Mouse (Mus musculus) frontal cortex, postnatal 10 days (tissue): ENCODE measurements around the gene Lrfn4.
A peak's percentile ranks its signal among the peaks of the same experiment; 100 is the strongest.

Experiments used
- DNase-seq, 2 experiments: peaks; one replicate each; pipeline ENCODE4 v3.0.0; 2022; ENCODE audit warnings: low spot score in 2 of 2, mixed read lengths in 1 of 2

The Lrfn4 gene

DNA sequence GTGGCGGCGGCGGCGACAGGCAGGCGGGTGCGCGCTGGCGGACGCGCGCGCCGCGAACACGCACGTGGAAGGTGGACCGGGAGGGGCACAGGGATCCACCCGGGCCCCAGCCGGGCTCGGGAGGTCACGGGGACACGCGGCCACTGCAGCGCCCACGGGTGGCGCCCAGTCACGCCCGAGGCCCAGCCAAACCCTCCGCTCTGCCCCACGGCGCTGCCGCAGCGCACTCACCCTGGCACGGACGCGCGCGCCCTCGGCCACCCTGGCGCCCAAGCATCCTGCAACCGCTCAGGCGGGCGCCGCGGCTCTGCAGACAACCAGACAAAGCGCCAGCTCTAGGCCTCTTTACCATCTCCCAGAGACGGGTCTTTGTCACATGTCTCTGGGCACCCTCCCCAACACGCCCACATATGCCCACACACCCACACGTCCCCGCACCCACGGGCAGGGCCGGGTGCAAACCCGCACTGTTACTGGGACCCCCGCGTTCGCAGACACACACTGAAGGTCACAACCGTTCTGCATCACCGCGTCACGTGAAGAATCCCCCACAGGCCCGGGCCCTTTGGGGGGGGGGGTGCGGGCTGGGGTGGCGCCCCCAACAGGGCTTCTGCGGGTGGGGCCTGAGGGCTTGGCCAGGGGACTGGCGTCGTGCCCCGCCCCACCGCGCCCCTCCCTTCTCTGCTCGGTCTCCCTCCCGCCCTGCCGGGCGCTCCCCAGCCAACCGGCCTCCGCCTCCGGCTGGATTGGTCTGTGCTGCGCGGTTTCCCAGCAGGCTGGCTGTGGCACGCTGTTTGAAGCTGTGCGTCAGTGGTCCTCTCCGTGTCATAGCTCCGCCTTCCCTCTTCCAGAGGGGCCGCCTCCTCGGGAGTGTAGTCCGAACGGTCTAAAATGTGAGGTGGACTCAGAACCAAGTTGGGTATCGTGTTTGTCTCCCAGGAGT, at the start of gene Lrfn4:
Gene Lrfn4 (minus strand): TSS at position 517 of the 943 bp plus-strand sequence.
- DNase-seq, result peak; percentile 89

DNA sequence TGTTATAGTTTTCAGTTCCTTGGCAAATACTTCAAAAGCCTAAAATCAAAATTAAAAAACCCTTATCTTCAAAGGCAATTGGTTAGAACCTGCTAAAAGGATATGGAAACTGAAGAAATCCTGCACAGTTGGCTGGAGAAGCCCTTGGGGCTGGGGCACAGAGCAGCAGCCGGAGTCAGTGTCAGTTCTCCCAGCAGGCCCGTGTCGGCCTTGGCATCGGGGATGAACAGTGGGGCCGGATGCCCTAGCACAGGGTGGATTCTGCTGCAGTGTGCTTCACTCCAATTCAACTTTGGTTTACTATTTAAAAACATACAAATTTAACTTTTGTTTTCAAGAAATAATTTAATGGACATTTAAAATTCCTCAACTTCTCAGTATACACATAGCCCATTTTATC, 42.7 kb upstream of the Lrfn4 start:
- no peak for DNase-seq

DNA sequence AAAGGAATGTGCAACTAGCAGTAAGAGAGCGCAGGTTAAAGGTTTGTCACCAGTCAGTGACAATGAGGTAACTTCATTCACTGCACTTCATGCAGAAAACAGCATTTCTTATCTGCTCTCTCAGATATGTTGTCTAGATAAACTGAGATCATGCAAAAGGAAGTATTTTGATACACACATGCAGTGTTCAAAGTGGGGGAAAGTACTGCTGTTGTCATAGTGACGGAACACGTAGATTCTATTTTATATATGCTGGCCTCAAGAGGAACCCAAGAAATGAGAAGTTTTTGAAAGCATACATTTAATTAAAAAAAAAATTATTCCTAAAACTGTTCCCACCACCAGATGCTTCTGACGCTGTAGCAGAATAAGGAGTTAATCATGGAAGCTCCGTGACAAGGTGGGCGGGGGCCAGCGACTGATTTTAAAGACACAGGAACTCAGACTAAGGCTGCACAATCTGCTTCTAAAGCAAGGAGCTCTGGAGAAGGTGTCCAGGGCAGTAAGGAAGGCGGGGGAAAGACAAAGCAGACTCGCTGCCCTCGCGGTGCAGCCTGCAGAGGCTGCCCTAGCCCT, 31.5 kb upstream of the Lrfn4 start:
- peak; percentile 65 to 80 for DNase-seq

DNA sequence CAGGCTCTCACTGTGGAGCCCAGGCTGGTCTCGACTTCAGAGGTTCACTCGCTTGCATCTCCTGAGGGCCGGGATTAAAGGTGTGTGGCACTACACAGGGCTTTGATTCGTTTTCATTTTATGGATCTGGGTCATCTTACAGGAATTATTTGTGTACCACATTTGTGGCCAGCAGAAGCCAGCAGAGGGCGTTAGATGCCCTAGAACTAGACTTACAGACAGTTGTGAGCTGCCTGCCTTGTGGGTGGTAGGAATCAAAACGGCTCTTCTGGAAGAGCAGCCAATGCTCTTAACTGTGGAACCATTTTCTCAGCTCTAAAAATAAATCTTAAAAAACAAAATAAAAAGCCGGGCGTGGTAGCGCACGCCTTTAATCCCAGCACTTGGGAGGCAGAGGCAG, 28.8 kb upstream of the Lrfn4 start:
- peak in 1 of 2 experiments; percentile 58 for DNase-seq

DNA sequence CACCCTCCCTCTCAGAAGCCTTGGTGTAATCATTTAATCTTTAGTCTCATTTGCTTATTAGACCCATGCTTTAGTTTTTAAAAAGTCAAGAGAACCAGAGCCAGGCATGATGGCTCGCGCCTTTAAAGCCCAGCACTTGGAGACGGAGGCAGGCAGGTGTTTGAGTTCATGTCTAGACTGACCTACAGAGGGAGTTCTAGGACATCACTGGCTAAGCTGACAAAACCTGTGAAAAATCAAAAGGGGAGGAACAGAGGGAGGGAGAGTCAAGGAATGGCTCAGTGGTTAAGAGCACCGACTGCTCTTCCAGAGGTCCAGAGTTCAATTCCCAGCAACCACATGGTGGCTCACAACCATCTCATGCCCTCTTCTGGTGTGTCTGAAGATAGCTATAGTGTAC, 20.5 kb upstream of the Lrfn4 start:
- DNase-seq, result no peak

DNA sequence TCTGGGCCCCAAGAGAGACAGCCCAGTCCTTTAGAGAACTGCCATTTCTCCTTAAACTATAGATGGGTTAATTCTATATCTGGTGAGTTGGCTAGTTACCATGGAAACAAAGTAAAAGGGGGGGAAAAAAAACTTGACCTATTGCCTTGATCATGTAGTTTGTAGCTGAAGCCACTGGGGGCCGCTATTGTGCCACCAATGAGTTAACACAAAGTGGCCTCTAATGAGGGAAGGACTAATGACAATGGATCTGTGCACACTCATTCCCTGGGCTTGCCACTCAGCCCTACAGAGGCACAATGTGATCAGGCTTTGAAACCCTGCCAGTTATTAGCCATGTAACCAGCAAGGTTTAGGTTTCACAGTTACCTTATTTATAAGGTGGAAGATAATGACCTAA, 13.4 kb upstream of the Lrfn4 start:
- peak; percentile 43 to 66 for DNase-seq

DNA sequence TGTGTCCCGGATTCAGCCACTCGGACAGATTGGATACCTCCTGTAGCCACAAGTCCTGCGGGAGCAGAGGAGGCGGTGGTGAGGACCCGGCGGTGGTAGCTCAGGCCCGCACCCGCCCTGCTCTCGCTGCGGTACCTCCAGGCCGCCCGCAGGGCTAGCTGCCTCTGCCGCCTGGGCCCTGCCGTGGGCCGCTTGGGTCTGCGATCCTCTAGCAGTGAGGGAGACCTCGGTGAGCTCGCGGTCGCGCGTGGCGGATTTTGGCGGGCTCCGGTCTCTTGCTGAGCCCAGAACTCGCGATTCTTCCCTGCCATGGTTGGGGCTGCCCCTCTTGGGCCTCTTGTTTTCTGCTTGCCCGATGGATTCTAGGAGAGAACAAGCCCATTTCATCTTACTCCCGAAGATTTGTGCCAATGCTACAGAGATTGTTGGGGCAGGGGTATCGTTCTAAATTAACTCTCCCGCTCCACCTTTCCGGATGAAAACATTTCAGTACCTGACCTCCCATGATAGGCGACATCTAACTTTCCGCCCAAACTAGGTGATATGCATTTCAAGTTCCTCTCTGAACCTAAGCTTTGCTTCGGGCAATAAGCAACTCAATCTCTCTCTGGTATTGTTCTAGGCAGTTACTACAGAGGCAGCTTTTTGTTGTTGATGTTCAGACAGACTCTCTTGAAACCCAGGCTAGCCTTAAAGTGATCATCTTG, 10.5 kb upstream of the Lrfn4 start:
- no peak for DNase-seq

DNA sequence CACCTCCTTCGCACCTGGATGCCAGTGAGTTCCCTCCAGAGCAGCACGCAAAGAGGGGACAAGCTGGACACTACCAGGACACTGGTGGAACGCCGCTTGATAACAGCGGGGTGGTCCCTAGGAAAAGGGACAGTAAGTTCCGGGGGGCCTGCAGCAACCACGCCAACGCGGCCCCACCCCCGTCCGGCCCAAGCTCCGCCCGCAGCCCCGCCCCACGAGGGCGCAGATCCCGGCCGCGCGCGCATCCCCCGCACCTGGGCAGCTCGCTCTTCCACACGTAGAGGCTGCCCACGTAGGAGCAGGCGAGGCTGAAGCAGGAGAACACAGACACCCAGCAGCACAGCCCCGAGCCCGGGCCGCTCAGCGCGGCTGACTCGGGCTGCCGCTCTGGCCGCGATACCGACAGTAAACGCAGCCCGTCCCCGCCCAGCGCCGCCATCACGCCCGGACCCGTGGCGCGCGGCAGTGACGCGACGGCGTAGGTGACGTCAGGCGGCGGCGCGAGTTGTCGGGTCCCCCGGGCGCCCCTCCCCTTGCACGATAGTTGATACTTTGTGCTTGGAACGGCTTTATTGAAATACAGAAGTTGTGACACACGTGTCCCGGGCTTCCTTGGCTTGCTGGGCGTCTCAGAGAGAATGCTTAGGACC, 9.8 kb upstream of the Lrfn4 start, which contains the start of gene Rce1:
Gene Rce1 (minus strand): TSS at position 463 of the 650 bp plus-strand sequence.
- peak; percentile 79 to 89 for DNase-seq

DNA sequence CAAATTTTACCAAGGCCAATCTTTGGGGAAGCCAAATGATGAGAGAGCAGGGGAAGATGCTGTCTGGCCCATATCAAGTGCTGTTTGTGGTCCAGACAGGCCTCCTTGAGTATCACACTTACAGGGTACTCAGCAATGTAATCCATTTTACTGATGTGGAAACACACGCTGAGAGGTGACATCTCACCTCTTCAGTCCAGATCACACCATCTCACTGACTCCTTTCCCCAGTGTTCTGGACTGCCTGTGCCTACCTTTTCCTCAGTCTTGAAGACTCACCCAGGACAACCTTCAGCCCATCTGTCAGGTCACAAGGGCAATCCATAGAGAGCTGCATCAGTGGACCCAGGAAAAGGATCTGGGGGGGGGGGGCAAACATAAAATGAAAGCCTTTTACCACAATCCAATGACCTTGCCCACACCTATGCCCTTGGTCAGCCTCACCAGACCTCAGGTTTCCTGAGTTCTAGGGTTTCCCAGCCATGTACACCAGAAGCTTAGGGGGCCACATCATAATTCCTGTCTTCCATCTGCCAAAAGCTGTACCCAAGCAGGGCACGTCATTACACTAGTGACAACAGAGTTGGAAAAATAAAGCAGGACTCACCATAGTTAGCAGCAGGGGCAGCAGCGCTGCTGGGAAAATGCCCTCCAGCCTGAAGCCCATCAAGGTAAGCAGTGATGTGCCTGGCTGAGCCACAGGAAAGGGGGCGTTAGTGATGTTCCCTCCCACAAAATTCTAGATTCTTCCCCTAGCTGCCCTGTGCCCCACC, 9.1 kb upstream of the Lrfn4 start:
- DNase-seq, result no peak

DNA sequence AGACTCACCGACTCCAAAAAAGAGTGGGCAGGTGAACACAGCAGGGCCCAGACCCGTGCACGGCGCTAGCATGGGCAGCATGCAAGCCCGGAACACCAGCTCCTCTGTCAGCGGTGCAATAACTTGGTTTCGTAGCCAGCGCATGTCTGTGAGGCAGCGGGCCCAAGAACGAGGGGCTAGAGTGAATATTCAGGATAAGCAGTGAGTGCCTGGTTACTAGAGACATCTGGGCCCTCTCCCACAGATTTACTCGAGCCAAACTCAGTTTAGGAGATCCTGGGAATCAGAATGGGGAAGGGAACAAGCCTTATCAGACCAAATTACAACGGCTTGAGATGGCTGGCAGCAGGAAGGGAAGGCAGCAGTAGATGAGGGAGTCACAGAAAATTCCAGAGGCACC, 8.5 kb upstream of the Lrfn4 start:
- peak in 1 of 2 experiments; percentile 12 for DNase-seq

DNA sequence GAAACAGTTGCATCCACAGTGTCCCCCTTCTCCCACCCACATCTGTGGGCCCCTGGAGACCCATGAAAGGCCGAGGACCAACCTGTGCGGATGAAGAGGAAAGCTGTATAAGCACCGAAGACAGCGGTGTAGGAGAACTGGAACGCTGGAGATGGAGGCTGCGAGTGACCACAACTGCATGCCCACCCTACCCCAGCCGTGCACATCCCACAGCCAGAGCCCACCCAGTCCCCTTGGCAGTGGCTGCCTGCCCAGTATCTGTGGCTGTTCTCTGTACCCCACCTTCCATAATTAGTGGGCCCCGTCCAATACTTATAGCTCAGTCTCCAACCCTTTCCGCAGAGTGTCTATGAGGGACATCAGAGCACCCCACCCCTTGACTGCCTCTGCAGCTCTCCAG, 8.0 kb upstream of the Lrfn4 start:
- DNase-seq, result no peak

DNA sequence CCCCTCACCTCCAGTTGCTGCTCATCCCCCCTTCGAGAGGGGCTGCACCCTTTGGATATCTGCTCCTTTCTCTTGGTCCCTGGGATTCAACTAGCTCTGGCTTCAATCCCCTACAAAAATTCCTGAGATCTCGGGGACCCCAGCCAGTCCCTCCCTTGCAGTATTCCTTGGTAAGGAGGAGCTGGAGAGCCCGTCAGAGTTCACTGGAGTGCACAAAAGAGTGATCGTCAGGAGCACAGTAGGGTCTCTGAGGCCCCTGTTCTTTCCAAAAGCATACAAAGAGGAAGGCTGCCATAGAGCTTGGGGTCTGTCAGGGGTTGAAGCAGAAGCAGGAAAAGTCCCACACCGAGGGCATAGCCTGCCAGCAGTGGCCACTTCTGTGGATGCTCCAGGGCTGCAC, 7.3 kb upstream of the Lrfn4 start:
- DNase-seq, result no peak

DNA sequence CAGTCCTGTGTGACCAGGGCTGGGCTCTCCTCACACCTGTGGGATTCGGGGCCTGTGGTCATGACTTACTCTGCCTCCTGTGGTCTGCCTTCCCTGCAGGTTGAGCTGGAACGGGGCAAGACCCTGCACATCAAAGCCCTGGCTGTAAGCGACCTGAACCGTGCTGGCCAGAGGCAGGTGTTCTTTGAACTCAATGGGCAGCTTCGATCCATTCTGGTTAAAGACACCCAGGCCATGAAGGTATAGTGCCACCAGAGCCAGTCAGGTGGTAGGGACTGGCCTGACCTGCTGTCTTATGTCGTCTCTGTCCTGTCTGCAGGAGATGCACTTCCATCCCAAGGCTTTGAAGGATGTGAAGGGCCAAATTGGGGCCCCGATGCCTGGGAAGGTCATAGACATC, 5.3 kb upstream of the Lrfn4 start:
- peak in 1 of 2 experiments; percentile 7 for DNase-seq

DNA sequence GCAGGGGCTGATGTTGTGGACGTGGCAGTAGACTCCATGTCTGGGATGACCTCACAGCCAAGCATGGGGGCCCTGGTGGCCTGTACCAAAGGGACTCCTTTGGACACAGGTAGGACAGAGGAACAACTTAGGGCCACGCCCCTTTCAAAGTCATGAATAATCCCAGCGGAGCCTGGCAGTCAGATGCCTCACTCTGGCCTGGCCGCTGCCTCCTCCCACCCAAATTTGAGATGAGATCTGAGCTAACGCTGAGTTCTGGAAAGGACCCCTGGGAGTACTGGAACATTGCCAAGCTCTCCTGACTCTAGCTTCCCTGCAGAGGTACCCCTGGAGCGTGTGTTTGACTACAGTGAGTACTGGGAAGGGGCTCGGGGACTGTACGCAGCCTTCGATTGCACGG, 4.0 kb upstream of the Lrfn4 start:
- peak in 1 of 2 experiments; percentile 25 for DNase-seq

DNA sequence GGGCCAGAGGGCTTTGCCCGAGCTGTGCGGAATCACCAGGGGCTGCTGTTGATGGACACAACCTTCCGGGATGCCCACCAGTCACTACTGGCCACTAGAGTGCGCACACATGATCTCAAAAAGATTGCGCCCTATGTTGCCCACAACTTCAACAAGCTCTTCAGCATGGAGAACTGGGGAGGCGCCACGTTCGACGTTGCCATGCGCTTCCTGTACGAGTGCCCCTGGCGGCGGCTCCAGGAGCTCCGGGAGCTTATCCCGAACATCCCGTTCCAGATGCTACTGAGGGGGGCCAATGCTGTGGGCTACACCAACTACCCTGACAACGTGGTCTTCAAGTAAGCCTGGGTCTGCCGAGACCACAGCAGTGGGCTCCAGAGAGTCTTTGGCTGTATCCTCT, 2.7 kb upstream of the Lrfn4 start:
- DNase-seq, result peak; percentile 34 to 41

DNA sequence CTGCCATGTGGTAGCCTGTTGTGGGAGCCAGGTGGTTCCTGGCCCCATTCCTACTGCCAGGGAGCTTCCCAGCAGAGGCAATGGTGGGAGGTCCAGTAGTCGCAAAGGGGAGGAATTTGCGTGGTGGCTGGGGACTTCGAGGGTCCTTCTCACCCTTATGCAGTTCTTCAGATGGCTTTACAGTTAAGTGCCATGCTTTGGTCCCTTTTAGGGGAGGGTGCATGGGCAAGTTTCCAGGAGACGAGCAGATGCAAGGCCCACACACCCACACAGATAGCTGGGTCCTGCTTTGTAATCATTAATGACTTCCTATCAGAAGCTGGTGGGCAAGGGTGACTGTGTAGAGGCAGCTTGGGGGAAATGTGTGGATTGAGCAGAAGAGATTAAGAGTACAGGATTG, 1.1 kb upstream of the Lrfn4 start:
- DNase-seq, result peak; percentile 30 to 33

DNA sequence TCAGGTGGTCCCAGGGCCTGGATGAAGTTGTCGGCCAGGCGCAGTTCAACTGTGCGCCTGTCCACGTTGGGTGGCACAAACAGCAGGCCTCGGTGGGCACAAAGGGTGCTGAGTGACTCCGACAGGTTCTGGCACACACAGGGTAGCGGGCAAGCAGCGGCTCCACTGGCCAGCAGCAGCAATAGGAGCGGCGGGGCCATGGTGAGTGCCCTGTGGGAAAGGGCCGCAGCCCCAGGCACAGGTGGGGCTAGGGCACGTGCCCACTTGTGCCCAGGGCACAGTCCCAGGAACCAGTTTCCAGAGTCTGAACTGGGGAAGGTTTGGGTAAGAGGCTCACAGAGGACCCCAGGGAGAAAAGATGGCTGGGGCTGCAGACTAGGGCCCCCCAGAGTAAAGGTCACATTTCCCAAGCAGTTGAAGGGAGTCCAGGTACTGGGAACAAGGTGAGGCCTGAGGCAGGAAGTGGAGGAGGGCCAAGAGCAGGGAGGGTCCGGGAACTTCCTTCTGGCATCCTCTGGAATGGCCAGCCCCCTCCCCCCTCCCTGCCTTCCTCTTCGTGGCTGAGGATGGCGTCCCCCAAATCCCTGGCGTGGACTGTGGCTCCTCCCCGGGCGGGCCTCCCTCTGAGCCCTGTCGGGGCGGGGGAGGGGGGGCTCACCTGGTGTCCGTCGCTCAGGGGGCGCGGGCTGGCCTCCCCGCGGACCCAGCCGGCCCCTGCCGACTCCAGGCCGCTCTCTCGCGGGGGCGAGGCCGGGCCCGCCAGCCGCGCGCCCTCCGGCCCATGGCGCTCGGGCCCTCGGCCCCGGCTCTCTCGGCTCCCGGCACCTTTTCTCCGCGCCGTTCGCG, 939 bp downstream of the Lrfn4 start:
- peak; percentile 20 to 32 for DNase-seq

DNA sequence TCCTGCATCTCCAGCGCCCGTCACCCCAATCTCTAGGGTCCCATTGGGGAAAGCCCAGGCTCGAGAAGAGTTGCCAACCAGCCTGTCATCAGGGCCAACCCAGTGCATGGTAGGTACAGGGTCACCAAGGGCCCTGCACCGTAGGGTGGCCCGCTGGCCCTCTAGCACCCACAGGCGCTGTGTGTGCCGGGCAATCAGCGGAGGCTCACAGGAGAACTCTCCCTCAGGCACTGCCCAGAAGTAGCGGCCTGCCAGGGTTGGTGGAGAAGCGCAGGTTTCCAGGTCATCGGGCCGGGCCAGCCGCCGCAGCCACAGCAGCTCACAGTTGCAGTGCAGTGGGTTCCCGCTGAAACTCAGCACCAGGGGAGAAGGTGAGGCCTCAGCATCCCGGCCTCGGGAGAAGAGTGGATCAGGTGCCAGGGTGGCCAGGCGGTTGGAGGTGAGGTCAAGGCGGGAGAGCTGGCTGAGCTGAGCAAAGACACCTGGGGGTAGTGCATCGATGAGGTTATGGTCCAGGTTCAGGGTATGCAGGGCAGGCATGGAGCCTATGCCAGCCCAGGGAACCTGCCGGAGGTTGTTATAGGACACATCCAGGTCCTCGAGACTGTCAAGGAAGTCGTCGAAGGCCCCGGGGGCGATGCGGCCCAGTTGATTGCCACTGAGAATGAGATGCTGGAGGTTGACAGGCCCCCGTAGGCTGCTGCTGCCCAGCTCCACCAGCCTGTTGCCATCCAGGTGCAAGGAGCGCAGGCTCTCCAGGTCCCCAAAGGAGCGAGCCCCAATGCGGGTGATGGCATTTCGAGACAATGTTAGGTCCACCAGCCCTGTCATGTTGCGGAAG, 1.8 kb downstream of the Lrfn4 start:
- peak; percentile 25 for DNase-seq
